Mouse (Mus musculus) layer of hippocampus, postnatal 14 days (tissue): Measurements from ENCODE around the gene Hip1r. TPM values are rescaled to one million over a fixed set of nuclear protein-coding genes. Genes with fewer than 3 reads are reported as not detected.

Experiments
- DNase-seq, 2 experiments: peaks; one replicate each; pipeline ENCODE4 v3.0.0; 2021 to 2022; ENCODE audit warnings: low spot score in 2 of 2, mixed read lengths in 1 of 2
- total RNA-seq, 2 experiments: library from RNA; stranded (reverse); gene quantifications; 2 replicates each; pipeline ENCODE4 v1.2.3; 2021

Hip1r gene
- total RNA-seq, 2 experiments from 2014 or later: 61.2 to 63.8 TPM

DNA sequence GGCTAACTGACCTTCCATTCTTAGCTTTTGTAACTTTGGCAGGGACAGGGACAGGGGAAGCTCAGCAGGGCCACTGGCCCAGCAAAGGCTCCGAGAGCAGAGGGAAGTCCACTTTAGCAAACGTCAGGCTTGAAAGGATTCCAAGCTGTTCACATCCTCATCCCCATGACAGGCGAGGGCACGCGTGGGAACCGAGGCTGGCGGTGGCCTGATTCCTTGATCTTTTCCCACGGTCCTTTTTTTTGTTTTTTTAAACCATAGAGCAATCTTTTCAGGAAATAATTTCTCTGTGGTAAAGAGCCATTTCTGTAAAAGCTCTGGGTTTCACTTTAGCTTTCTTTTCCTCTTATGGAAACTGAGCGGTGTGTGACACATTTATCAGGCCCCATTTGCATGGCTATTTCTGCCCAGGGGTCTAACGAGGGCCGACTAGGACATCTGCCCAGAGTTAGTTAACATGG is 41.4 kb downstream of the Hip1r start:
- DNase-seq: no peak

DNA sequence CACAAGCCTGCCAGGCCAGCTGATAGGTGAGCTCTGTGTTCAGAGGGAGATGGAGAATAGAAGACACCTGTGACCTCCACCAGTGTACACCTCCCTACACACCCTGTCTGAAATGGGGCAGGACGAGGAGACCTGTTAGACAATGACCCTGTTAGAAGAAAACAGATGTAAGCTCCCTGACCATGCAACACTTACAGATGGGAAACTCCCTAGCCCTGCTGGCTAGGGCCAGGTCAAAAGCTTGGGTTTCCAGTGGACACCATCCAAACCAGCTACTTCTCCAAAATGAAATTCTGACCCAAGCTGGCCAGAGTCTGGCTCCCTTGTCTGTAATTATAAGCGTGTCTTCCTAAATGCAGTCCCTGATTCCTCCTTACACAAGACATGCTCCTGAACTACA is 42.3 kb downstream of the Hip1r start:
- DNase-seq: no peak

GRCm38 (mm10) chr5:124016291-124016821 is 42.9 kb downstream of the Hip1r start:
- DNase-seq: no peak

GRCm38 (mm10) chr5:124017941-124018340 is 44.5 kb downstream of the Hip1r start:
- no peak for DNase-seq

DNA sequence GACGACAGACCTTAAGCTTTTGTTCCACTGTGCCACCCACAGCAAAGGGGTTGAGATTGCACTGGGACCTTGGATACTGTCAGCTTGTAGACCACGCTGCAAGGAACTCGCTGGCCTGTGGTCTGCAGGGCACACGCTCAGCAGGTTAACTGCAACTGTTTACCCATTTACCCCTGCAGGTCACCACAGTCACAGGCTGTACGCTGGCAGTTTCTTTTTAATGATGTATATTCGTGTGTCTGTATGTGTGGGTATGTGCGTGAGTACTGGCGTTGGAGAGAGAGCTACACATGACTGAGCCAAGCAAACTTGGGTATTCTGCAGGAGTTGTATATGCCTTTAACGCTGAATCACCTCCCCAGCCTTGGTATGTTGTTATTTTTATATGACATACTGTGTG is 45.2 kb downstream of the Hip1r start:
- no peak for DNase-seq

- DNase-seq: peak; percentile 73 to 87
Measured at GRCm38 (mm10) chr5:124019348-124020216, 46.2 kb downstream of the Hip1r start.

DNA sequence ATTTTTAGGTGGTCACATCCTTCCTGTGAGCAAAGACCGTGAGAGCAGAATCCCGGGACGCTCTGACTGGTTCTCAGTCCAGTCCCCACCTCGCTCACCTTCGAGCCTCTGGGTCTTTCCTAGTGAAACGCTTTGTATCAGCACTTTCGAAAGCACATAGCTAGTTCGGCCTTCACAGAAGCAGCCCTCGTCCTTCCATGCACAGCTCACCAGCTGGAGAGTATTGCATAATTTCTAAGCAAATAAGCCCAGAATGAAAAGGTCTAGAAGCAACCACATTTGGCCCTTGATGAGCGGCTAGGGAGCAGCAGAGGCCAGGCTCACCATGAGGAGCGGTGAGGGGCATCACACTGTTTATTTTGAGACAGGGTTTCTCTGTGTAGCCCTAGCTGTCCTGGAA is 47.7 kb downstream of the Hip1r start:
- no peak for DNase-seq

- DNase-seq: no peak
Measured at GRCm38 (mm10) chr5:124021701-124022100, 48.3 kb downstream of the Hip1r start.

DNA sequence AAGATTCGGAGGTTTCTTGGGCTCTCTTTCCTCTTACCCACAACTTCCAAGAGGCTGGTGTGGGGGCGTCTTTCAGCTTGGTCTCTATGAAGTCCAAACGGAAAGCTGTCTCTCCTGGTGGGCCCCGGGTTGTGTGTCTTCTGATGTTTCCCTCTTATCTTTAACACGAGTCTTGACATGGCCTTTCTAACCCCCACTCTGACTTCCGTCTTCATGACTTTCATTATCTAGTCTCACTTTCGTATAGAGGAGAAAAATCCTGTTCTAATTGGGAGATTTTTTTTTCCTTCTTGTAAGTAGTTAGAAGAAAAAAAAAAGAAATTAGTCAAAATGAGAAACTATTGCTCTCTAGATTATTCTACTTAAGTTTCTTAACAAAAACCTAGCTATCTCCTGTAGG is 48.9 kb downstream of the Hip1r start:
- no peak for DNase-seq

DNA sequence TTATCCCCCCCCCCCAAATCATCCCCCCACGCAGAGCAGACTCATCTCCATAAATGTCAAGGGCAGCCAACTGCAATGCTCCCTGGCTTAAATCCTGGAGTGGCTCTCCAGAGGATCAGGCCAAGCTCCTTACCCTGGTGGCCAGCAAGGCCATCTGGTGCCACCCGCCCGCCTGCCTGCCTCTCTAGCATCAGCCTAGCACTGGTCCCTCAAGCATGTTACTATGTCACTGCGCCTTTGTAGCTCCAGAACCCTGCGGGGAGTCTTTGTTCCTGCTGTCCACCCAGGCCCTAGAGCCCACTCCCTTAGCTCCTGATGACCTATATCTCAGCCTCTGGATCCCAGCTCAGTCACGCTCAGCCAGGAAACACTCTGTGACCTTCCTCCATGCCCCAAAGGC is 51.2 kb downstream of the Hip1r start:
- DNase-seq: no peak

DNA sequence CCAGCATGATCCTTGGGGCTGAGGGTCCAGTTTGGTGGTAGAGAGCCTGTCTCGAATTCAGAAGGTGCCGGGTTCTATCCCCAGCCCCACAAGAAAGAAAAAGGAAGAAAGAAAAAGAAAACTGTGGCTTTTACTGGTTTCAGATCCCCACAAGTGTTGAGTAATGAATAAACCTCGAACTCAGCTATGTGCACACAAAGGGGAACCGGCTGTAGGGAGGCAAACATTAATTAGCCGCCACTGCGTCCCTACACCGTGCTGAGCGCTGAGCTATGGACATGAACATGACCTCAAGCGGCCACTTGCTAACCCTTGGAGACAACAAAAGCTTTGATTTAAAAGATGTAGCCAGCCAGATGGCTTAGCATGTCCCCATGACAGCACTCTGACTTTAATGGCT is 51.7 kb downstream of the Hip1r start:
- DNase-seq: no peak

DNA sequence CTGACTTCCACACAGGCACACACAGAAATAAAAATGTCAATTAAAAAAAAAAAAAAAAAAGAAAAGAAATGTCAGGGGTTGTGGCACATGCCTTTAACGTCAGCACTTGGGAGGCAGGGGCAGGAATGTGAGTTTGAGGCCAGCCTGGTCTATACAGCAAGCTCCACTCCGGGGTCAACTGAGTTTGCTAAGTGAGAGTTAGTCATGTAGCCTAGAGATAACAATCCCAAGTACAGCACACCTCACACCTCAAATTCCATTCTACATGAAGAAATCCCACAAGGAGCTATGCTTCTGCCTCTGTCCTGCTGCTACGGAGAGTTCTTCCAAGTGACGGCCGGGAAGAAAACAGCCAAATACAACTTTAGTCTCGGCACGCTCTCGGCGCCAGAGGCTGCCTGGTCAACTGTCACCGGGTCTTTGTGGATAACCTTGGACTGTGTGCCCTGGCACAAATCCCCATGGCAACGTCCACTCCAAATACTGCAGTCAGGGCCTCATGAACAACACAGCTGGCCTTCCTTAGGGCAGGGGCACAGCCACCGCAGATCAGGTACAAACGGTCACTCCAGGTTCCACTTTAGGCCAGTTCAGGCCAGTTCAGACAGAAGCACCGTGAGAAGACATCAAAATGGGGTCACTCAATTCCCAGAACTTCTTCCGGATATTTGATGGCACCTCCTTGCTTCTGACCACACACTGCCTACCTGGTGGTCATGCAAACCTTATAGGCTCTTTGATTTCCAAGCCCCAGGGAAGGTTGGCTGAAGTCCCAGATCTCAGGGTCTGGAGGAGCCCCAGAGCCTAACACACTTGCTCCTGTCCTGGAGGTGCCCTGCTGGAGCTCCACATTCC is 52.4 kb downstream of the Hip1r start:
- no peak for DNase-seq

DNA sequence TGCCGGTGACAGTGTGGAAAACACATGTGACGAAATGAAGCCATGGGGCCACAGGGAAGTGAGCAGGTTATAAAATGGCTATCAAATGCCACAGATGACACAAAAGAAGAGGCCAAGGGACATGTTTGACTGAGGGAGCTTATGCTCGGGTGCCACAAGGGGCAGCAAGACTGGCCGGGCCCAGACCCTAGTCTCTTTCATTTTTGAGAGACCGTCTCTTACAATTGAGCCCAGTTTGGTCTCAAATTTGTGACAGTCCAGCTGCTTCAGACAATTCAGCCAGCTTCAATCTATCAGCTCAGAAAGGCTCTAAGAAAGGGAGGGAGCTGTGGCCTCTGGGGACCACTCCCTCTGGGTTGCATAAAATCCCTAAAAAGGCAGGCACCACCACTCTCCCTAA is 53.1 kb downstream of the Hip1r start:
- DNase-seq: no peak

DNA sequence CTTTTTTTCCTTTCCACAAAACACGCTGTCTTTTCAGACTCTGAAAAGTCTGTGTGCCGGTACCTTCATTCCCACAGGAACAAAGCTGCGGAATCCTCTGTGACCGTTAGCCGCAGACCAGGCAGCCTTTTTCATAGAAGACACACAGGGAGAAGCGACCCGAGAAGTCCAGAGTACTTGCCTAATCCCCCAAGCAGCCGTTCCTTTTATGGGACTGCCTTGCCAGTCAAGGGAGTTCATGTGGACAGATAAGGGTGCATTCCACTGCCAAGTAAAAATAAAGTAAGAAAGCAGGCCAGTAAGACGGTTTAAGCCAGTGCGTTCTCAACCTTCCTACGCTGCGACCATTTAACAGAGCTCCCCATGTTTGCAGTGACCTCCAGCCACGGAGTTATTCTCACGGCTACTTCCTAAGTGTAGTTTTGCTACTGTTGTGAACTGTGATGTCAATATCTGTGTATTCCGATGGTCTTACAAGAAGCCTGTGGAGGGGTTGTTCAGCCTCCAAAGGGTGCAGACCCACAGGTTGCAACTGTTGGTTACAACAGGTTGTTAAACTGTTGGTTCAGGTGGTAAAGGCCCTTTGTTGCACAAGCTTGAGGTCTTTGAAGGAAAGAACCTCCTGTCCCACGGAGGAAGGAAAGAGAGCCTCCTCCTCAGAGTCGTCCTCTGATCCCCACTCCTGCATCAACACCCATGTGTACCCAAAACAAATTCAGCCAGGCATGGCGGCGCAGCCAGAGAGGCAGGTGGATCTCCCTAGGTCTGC is 54.5 kb downstream of the Hip1r start:
- no peak for DNase-seq

- no peak for DNase-seq
Measured at GRCm38 (mm10) chr5:124028680-124029079, 55.3 kb downstream of the Hip1r start.

GRCm38 (mm10) chr5:124029220-124030035 is 56.0 kb downstream of the Hip1r start:
- DNase-seq: no peak

GRCm38 (mm10) chr5:124030386-124031067 is 57.1 kb downstream of the Hip1r start:
- DNase-seq: peak in 1 of 2 experiments; percentile 60

DNA sequence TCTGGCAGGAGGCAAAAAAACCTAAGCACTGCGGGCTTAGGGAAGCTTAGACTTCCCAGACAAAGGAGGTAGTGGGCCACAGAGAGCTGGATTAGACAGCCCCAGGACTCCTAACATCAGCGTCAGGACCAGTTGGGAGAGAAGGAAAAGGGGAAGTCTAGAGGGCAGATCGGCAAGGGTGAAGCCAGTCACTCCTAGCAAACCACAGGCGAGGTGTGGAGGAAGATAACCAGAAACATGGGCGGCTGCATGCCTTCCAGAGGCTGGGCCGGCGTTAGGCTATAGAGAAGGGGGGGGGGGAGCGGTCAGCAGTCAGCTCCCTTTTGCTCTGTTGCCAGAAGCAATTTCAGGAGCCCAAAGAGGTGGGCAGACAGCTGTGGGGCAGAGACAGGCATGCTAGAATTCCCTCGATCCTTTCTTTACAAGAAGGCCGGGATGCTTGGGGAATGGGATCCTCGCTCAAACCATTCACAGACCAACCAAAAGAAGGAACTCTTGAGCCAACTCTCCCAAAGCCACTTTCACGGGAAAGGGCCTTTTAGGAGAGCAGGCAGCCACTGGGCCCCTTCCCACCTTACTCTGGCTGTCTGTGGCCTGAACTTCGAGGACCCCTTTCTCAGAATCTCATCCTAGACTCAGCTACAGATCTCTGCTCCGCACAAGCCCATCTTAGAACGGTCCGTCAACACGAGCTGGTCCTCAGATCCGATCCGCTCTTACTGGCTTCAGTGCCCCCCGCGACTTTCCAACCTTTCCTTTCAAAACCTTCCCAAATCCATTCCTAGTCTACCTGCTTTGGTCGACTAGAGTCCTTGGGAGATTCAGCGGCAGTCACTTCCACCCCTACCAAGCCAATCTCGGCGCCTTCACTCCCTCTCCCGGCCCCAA is 57.9 kb downstream of the Hip1r start:
- no peak for DNase-seq
